In genomic region chr10:62491681-62492080, GRCm38 (mm10) we compare ENCODE assay signal across 2 mouse cellular contexts. TPM values are rescaled to one million over a fixed set of nuclear protein-coding genes. Genes with fewer than 3 reads are reported as not detected.
"Had no signal": no experiment of that assay in that cellular context is flagged by ENCODE, and none has a peak within 500 bp of the region (broad histone marks: within the 10 kb centered on the region; RNA-seq: fewer than 3 reads in every experiment).

No protein-coding gene starts in this region.

RNA-seq across cellular contexts. Expression of gene 4930507D05Rik, which starts 42.4 kb away (rescaled TPM):
- total RNA-seq: gastrocnemius, postnatal 25 days had no signal
- polyA plus RNA-seq: liver, adult 2 months had no signal
